Mouse (Mus musculus): ENCODE measurements at regions not wholly inside any gene's neighbourhood (a gene's known extent, or its start where the extent isn't known, plus 50 kb on each side); places are given as distances from the start of the nearest gene placed in this dataset.

- ATAC-seq (ENCODE audit: low TSS enrichment) = no peak
Measured at GRCm38 (mm10) chr9:90683319-90683718, 412.7 kb upstream of the Tbc1d2b start.

DNA sequence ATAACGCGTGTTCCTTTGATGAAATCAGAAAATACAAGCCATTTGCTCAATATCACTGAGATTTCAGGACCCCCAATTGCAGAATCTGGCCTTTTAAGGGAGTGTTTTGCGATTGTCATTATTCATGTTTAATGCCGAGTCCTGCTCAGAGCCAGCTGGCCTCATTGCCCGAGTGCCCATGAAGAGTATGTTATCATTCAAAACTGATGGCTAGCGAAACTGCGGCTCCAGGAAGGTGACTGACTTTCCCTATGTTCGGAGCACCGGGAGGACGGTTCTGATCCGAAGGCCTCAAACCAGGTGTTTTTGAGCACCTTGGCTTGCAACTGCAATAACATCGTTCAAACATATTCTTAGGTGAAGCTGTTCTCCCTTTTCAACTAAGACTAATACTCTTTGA is 419.5 kb upstream of the Tbc1d2b start:
- no peak for ATAC-seq (ENCODE audit: low TSS enrichment)

GRCm38 (mm10) chr9:90691137-90691536 is 420.5 kb upstream of the Tbc1d2b start:
- ATAC-seq (ENCODE audit: low TSS enrichment) = no peak

DNA sequence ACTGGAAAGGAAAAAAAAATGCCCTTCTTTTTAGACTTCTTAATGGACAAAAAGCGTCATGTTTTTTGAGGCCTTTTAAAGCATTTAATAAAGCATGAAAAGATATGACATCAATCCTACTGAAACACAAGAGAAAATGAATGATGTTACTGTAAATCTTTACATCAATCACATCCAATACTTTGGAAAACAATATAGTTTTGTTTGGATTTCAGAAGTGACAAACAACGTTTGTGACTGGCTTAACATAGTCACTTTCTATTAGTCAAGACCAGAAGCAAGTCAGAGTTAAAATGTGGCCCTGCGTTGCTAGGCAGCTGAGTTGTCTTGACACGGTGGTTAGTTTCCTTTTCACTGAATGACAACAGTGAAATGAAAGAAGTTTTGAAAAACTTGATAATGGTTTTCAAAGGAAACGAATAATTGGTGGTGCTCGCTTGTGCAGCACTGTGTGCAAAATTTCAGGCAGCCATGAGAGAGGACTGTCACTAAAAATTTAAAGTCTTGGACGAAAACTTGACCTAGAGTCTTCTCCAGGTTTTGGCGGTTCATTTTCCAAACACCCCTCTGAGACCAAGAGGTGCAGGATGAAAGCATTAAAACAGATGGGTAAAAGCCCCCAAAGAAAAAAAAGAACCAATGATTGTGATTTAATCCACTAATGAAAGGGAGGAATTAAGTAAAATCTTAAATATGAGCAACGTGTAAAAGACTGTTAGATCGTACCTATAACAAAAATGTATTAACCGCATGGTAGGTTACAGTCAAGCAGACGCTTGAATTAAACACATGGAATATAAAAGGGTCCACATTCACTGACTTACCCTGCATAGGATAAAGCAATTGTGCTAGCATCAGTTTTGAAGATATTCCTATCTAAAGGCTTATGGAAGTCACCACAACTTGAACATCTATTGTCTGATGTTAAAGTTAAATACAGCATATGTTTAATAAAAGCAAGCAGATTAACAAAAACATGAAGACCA is 421.4 kb upstream of the Tbc1d2b start:
- ATAC-seq (ENCODE audit: low TSS enrichment) = no peak

GRCm38 (mm10) chr9:90693031-90693671 is 422.5 kb upstream of the Tbc1d2b start:
- no peak for ATAC-seq (ENCODE audit: low TSS enrichment)

DNA sequence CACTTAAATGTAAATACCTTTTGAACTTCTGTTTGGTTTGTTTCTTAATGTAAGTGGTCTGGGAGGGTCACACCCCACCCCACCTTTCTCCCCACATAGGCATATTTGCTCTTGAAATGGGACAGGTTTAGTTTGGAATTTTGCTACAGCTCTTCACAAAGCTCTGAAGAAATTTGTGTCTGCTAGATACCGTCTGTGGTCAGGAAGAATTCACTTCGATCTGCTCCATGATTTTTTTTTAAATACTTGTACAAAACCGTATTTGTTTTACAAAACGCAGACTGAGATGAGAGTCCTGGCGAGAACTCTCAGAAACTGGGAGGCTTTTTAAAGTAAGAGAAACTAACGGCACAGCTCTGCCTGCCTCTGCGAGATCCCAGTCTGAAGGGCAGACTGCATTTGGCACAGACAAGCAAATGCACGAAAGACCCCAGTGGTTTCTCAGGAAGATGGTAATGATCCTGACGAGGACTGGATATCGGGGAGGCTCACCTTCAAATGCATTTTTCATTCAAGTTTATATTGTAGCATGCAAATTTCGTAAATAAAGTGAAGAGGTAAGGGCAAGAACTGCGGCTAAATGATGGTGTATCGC is 423.5 kb upstream of the Tbc1d2b start:
- no peak for ATAC-seq (ENCODE audit: low TSS enrichment)

DNA sequence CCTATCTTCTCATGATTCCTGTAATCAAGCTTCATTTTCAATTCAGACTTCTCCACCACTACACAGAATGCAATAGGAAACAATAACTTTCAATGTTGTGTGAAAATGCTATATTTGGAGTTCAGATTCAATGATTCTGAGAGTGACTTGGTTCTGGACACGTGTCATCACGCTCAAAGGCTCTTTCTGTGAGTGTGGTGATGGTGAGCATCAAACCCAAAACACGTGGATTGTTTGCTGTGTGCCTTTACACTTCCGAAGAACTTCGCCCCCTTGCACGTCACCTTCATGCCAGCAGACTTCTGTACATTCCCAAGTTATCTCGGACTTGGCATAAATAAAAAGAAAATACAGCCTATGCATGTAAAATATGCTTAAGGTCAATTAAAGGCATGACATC is 425.1 kb upstream of the Tbc1d2b start:
- no peak for ATAC-seq (ENCODE audit: low TSS enrichment)

DNA sequence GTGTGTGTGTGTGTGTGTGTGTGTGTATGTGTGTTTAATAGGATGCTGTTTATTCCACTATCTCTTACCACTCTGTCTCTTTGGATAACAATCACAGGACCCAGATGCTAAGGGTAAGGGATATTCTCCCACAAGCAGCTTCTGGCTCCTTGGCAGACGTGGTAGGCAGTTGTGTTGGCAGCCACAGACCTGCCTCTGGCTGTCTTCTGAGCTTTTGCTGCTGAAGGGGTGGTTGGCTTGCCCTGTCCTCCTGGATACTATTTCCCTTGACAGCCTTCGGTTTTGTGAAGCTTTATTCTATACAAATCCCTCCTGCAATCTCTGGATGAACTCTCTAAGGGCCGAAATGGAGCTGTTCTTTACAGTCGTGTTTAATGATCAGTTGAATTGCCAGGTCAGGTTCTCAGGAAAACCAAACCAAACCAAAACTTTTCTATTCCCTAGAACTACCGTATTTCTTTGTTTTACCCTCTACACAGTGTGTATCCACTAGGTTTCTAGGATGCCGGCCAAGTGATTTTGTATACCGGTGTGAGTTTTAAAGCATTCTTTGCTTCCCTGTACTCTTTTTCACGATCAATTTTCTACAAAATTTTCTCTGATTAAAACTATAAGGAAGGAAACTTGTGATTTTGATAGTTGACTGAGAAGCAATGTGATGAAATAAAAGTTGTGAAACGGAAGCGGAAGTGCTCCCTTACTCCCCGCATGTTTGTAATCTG is 426.8 kb upstream of the Tbc1d2b start:
- ATAC-seq (ENCODE audit: low TSS enrichment) = no peak

GRCm38 (mm10) chr9:90698439-90698838 is 427.8 kb upstream of the Tbc1d2b start:
- ATAC-seq (ENCODE audit: low TSS enrichment) = no peak

GRCm38 (mm10) chr9:90699064-90699463 is 428.5 kb upstream of the Tbc1d2b start:
- ATAC-seq (ENCODE audit: low TSS enrichment) = peak; percentile 57; the same call in 1 of the 2 replicates

- peak; percentile 98 for ATAC-seq (ENCODE audit: low TSS enrichment)
Measured at GRCm38 (mm10) chr9:90700236-90701179, 429.9 kb upstream of the Tbc1d2b start.

DNA sequence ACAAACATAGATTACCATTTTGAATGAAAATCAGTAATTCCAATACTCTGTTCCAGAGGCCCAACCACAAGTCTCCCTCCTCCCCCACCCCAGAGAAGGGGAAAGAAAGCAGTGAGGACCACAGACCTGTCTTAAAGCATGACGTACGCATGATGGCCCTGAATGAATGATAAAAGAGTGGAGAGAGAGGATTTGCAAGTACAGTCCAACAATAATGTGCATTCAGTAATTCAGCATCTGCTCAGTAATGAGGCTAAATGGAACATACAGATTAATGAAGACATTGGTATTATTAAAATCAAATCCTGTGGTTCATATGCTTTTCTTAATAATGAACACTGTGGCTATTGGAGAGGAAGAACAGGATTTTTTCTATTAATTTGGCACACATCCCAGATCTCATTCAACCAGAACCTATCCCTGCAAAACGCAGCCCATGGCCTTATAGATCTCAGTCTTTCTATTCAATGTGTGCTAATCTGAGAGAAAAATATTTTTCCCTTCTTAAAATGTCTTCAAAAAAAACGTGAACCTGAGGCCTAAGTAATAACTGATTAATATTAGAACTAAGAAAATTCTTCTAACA is 430.7 kb upstream of the Tbc1d2b start:
- no peak for ATAC-seq (ENCODE audit: low TSS enrichment)

DNA sequence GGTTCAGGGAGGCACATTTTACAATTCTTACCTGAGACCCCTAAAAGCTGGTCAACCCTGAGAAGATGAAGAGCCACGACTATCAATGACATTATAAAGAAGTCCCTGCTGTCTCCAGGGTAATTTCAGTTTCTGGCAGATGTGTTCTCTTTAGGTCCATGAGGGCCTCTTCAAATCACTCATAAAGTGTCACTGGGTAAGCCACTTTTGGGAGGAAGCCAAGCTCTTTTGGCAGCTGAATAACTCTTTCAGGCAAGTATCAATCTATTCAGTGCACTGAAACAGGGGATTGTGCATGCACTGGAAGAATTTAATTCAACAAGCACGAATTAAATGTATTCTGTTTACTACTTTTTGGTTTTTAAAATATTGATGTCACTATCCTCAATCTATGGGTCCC is 443.1 kb upstream of the Tbc1d2b start:
- no peak for ATAC-seq (ENCODE audit: low TSS enrichment)

- ATAC-seq (ENCODE audit: low TSS enrichment) = no peak
Measured at GRCm38 (mm10) chr9:90731450-90731849, 460.8 kb upstream of the Tbc1d2b start.

- ATAC-seq (ENCODE audit: low TSS enrichment) = no peak
Measured at GRCm38 (mm10) chr9:90757175-90757574, 486.6 kb upstream of the Tbc1d2b start.

DNA sequence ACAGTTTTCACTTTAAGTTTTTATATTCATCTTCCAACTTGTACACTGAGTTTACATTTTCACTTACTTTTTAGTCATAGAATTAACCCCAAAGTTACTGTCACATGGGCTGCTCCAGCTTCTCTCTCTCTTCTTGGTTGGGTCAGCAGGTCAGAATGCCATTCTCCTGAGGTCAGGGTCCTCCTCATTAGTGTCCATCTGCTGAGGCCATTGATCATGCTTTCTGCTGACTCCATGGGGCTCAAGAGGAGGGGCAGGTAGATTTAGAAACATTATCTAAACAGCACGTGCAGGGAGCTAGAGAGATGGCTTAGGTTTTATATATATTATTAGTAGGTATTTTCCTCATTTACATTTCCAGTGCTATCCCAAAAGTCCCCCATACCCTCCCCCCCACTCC is 503.7 kb upstream of the Tbc1d2b start:
- no peak for ATAC-seq (ENCODE audit: low TSS enrichment)

- no peak for ATAC-seq (ENCODE audit: low TSS enrichment)
Measured at GRCm38 (mm10) chr9:90789545-90789944, 518.9 kb upstream of the Tbc1d2b start.

DNA sequence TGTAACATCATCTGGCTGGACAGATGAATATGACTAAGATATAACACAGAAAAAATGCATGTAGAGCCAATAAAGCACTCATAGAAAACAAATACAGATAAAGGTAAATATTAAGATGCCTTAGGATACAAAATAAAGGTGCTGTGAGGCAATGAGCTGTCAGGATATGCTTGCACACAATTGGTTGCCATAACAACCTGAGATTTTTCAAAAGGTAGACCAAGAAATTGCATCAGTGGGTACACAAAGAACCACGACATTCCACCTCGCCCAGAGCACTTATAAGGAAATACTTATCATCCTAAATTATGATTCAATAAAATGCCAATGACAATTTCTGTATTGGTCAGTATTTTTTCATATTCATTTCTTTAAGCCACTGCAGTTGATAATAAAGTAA is 521.3 kb upstream of the Tbc1d2b start:
- no peak for ATAC-seq (ENCODE audit: low TSS enrichment)

- no peak for ATAC-seq (ENCODE audit: low TSS enrichment)
Measured at GRCm38 (mm10) chr9:90816844-90817243, 545.4 kb upstream of the Zic4 start.

- no peak for ATAC-seq (ENCODE audit: low TSS enrichment)
Measured at GRCm38 (mm10) chr9:90823574-90824280, 538.5 kb upstream of the Zic4 start.

Measured in frontal cortex, adult (tissue).